Mouse (Mus musculus): ENCODE results near the gene Rbfox3. TPM values are rescaled to one million over a fixed set of nuclear protein-coding genes. Genes with fewer than 3 reads are reported as not detected.

The Rbfox3 gene
- polyA plus RNA-seq, 1 experiment from 2014 or later: 1.6 TPM

GRCm38 (mm10) chr11:118899771-118900545, 11.4 kb downstream of the Rbfox3 start:
- Histone ChIP-seq H3K4me2 (no peak overlapping the region), H3K4me1 (no peaks in the 10 kb centered on the region), H3K27me3 (replicated peaks) (peaks cover 4% of the 10 kb centered on the region; the same call in 1 of the 2 replicates), H3K9me3 (no peaks in the 10 kb centered on the region), H3K4me3 (replicated peaks) (no peak overlapping the region), H3K9ac (no peak overlapping the region), H3K36me3 (no peaks in the 10 kb centered on the region), H3K27ac (no peak overlapping the region)
- 38% methylated on average over 26 of the region's 26 CpGs for WGBS
- ATAC-seq (ENCODE audit: insufficient read depth, low FRiP score, low read depth): no peak

- Histone ChIP-seq H3K9me3 (no peaks in the 10 kb centered on the region), H3K27me3 (replicated peaks) (no peaks in the 10 kb centered on the region), H3K9ac (no peak overlapping the region), H3K4me3 (replicated peaks) (no peak overlapping the region), H3K36me3 (no peaks in the 10 kb centered on the region), H3K4me2 (no peak overlapping the region), H3K4me1 (no peaks in the 10 kb centered on the region), H3K27ac (no peak overlapping the region)
- 57% methylated on average over 11 of the region's 11 CpGs for WGBS
- no peak for ATAC-seq (ENCODE audit: insufficient read depth, low FRiP score, low read depth)
These were observed 12.8 kb downstream of the Rbfox3 start for GRCm38 (mm10) chr11:118898643-118899042.

- Histone ChIP-seq H3K9me3 (no peaks in the 10 kb centered on the region), H3K36me3 (no peaks in the 10 kb centered on the region), H3K27me3 (replicated peaks) (no peaks in the 10 kb centered on the region), H3K4me2 (no peak overlapping the region), H3K9ac (no peak overlapping the region), H3K4me1 (no peaks in the 10 kb centered on the region), H3K27ac (no peak overlapping the region), H3K4me3 (replicated peaks) (no peak overlapping the region)
- ATAC-seq (ENCODE audit: insufficient read depth, low FRiP score, low read depth): no peak
- 49% methylated on average over 10 of the region's 10 CpGs for WGBS
These were observed 13.2 kb downstream of the Rbfox3 start for GRCm38 (mm10) chr11:118898156-118898555.

GRCm38 (mm10) chr11:118897114-118897841, 14.1 kb downstream of the Rbfox3 start:
- H3K27me3 ChIP-seq (replicated peaks): no peaks in the 10 kb centered on the region
- 77% methylated on average over 21 of the region's 21 CpGs for WGBS
- no peak for ATAC-seq (ENCODE audit: insufficient read depth, low FRiP score, low read depth)

GRCm38 (mm10) chr11:118896032-118896675, 15.2 kb downstream of the Rbfox3 start:
- no peak overlapping the region for H3K4me3 ChIP-seq (replicated peaks)
- no peaks in the 10 kb centered on the region for H3K36me3 ChIP-seq
- H3K9ac ChIP-seq: no peak overlapping the region
- H3K27me3 ChIP-seq (replicated peaks): no peaks in the 10 kb centered on the region
- no peak overlapping the region for H3K4me2 ChIP-seq
- ATAC-seq (ENCODE audit: insufficient read depth, low FRiP score, low read depth): no peak
- 64% methylated on average over 16 of the region's 16 CpGs for WGBS
- no peak overlapping the region for H3K27ac ChIP-seq
- H3K9me3 ChIP-seq: no peaks in the 10 kb centered on the region
- no peaks in the 10 kb centered on the region for H3K4me1 ChIP-seq

More at GRCm38 (mm10) chr11:118897114-118897841, 14.1 kb downstream of the Rbfox3 start:
- Histone ChIP-seq H3K9ac (no peak overlapping the region), H3K4me3 (replicated peaks) (no peak overlapping the region), H3K9me3 (no peaks in the 10 kb centered on the region), H3K4me1 (no peaks in the 10 kb centered on the region), H3K36me3 (no peaks in the 10 kb centered on the region), H3K27ac (no peak overlapping the region), H3K4me2 (no peak overlapping the region)

GRCm38 (mm10) chr11:118894835-118895234, 16.6 kb downstream of the Rbfox3 start:
- Histone ChIP-seq H3K4me1 (no peaks in the 10 kb centered on the region), H3K9me3 (no peaks in the 10 kb centered on the region), H3K27ac (no peak overlapping the region), H3K36me3 (no peaks in the 10 kb centered on the region), H3K4me3 (replicated peaks) (no peak overlapping the region), H3K9ac (no peak overlapping the region), H3K27me3 (replicated peaks) (no peaks in the 10 kb centered on the region), H3K4me2 (no peak overlapping the region)
- WGBS: 68% methylated on average over 5 of the region's 5 CpGs
- no peak for ATAC-seq (ENCODE audit: insufficient read depth, low FRiP score, low read depth)

GRCm38 (mm10) chr11:118894196-118894595, 17.2 kb downstream of the Rbfox3 start:
- H3K27ac ChIP-seq: no peak overlapping the region
- WGBS: 82% methylated on average over 4 of the region's 4 CpGs
- no peaks in the 10 kb centered on the region for H3K27me3 ChIP-seq (replicated peaks)
- no peaks in the 10 kb centered on the region for H3K4me1 ChIP-seq
- no peak for ATAC-seq (ENCODE audit: insufficient read depth, low FRiP score, low read depth)
- H3K36me3 ChIP-seq: no peaks in the 10 kb centered on the region
- no peak overlapping the region for H3K4me3 ChIP-seq (replicated peaks)
- H3K9me3 ChIP-seq: no peaks in the 10 kb centered on the region
- no peak overlapping the region for H3K9ac ChIP-seq
- H3K4me2 ChIP-seq: no peak overlapping the region

DNA sequence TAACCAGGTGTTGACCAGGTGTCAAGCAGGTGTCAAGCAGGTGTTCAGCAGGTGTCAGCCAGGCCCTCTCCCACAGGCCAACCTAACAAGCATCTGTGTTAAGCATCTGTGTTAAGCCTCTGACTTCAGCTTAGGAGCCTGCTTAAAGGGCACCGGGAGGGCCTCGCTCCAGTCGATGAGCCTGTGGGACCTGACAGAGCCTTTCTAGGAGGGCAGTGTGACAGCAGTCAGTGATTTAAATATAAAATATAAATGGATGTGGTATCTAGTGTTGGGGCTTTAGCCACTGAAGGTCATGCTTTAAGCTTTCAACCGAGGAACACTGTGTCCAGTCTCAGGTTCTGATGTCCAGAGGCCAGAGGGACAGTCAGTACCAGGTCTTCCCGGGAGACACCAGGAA, 18.5 kb downstream of the Rbfox3 start:
- H3K4me1 ChIP-seq: no peaks in the 10 kb centered on the region
- H3K4me2 ChIP-seq: no peak overlapping the region
- no peak overlapping the region for H3K4me3 ChIP-seq (replicated peaks)
- 84% methylated on average over 5 of the region's 5 CpGs for WGBS
- no peak for ATAC-seq (ENCODE audit: insufficient read depth, low FRiP score, low read depth)
- no peaks in the 10 kb centered on the region for H3K36me3 ChIP-seq
- no peak overlapping the region for H3K27ac ChIP-seq
- no peak overlapping the region for H3K9ac ChIP-seq
- no peaks in the 10 kb centered on the region for H3K27me3 ChIP-seq (replicated peaks)
- no peaks in the 10 kb centered on the region for H3K9me3 ChIP-seq

GRCm38 (mm10) chr11:118891516-118891915, 19.9 kb downstream of the Rbfox3 start:
- H3K4me1 ChIP-seq: no peaks in the 10 kb centered on the region
- no peak overlapping the region for H3K4me3 ChIP-seq (replicated peaks)
- no peaks in the 10 kb centered on the region for H3K36me3 ChIP-seq
- no peak overlapping the region for H3K27ac ChIP-seq
- no peak for ATAC-seq (ENCODE audit: insufficient read depth, low FRiP score, low read depth)
- no peaks in the 10 kb centered on the region for H3K27me3 ChIP-seq (replicated peaks)
- H3K4me2 ChIP-seq: no peak overlapping the region
- H3K9ac ChIP-seq: no peak overlapping the region
- no peaks in the 10 kb centered on the region for H3K9me3 ChIP-seq
- WGBS: 77% methylated on average over 15 of the region's 15 CpGs

DNA sequence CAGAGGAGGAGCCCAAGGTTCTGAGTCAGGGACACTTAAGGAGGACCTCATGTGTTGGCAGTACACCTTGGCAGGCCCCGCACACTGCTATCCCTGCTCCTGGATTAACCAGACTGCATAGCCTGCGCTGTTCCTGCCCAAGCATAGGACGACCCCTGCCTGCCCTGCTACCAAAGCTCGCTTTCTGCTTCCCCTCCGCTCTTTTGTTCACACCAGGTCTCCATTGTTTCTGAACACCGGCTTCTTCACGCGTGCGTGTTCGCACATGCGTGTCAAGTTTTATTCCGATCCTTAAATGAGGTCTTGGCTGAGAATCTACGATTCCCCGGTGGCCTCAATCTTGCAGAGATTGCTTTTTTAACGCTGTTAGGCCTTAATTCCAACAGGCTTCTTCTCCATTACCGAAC, 20.4 kb downstream of the Rbfox3 start:
- Histone ChIP-seq H3K4me2 (no peak overlapping the region), H3K36me3 (no peaks in the 10 kb centered on the region), H3K9me3 (no peaks in the 10 kb centered on the region), H3K4me1 (no peaks in the 10 kb centered on the region), H3K9ac (no peak overlapping the region), H3K27me3 (replicated peaks) (no peaks in the 10 kb centered on the region), H3K4me3 (replicated peaks) (no peak overlapping the region), H3K27ac (no peak overlapping the region)
- 79% methylated on average over 16 of the region's 16 CpGs for WGBS
- ATAC-seq (ENCODE audit: insufficient read depth, low FRiP score, low read depth): no peak

DNA sequence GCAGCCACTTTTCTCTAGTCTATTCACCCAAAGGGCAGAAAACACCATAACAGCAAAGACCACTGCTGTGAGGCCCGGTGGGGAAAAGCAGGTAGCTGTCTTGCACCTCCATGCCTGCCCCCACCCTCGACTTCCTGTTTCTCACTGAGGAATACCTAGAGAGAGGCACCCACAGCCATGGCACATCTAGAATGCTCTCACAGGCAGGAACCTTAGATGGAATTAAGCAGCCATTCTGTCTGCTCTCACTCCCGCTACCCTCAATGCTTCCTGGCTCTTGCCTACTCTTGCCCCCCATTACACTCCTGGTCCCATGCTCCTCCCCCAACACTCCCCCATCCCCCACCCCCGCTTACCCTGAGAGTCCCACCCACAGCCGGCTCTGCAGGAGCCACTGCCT, 20.9 kb downstream of the Rbfox3 start:
- Histone ChIP-seq H3K9me3 (no peaks in the 10 kb centered on the region), H3K36me3 (no peaks in the 10 kb centered on the region), H3K9ac (no peak overlapping the region), H3K4me3 (replicated peaks) (no peak overlapping the region), H3K27me3 (replicated peaks) (no peaks in the 10 kb centered on the region), H3K4me2 (no peak overlapping the region), H3K27ac (no peak overlapping the region), H3K4me1 (no peaks in the 10 kb centered on the region)
- 49% methylated on average over 5 of the region's 5 CpGs for WGBS
- ATAC-seq (ENCODE audit: insufficient read depth, low FRiP score, low read depth): no peak

- Histone ChIP-seq H3K9me3 (no peaks in the 10 kb centered on the region), H3K4me1 (no peaks in the 10 kb centered on the region), H3K36me3 (no peaks in the 10 kb centered on the region), H3K4me3 (replicated peaks) (no peak overlapping the region), H3K27ac (no peak overlapping the region), H3K27me3 (replicated peaks) (no peaks in the 10 kb centered on the region), H3K9ac (no peak overlapping the region), H3K4me2 (no peak overlapping the region)
- 66% methylated on average over 4 of the region's 4 CpGs for WGBS
- no peak for ATAC-seq (ENCODE audit: insufficient read depth, low FRiP score, low read depth)
These were observed 21.9 kb downstream of the Rbfox3 start for GRCm38 (mm10) chr11:118889500-118889899.

Measured in stomach, embryonic 15.5 days (tissue).